Mouse (Mus musculus) gastrocnemius, postnatal 25 days (tissue): ENCODE data around the gene Kera. TPM values are rescaled to one million over a fixed set of nuclear protein-coding genes. Genes with fewer than 3 reads are reported as not detected.
A peak's percentile ranks its signal among the peaks of the same experiment; 100 is the strongest.

Source experiments
- DNase-seq: peaks from one replicate; pipeline ENCODE4 v3.0.0; 2022
- long read RNA-seq, 2 experiments: library from polyadenylated mRNA; stranded (forward); transcript quantifications; one replicate each; pipeline ENCODE4 v2.0.0; 2021
- total RNA-seq, 2 experiments: library from RNA; stranded (reverse); gene quantifications; 1 replicate in 1 of 2; 2 replicates in 1 of 2; pipeline ENCODE4 v1.2.3; 2021

The Kera gene
- 10 to 100 TPM in 1 of 2 experiments, 1 to 10 TPM in 1; 7.1 to 20.7 TPM for total RNA-seq
- long read RNA-seq, experiment 1, partial matches to known transcripts: 2 of 7 reads
- long read RNA-seq, experiment 1, other reads (novel, unspliced or antisense): 1 of 7 reads
- long read RNA-seq, experiment 2, transcript Kera-201 (3 exons, 2,280 nt): major isoform, 19 of 22 reads
- long read RNA-seq, experiment 2, partial matches to known transcripts: 1 of 22 reads
- long read RNA-seq, experiment 2, other reads (novel, unspliced or antisense): 2 of 22 reads

DNA sequence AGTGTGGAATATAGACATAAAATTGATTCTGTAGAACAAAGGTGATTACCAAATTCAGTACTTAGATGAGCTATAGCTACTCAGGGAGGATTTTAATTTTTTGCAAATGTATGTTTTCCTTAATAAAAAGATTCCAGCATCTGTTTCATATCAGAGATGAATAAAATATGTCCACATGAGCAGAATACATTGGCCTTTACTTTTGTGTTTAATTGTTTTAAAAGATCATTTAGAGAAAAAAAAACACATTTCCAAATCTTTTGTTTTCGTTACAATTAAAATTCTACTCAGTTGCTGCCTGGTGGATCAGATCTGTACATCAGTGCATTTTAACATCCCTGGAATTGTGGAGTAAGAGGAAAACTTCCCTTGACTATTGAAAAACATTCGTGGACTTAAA lies at the start of gene Kera:
Gene Kera (plus strand): TSS at position 301 of the 400 bp plus-strand sequence.
- no peak for DNase-seq

GRCm38 (mm10) chr10:97564957-97565856 lies 41.5 kb upstream of the Kera start, which contains the start of gene Lum:
TSS of gene Lum (plus strand) at chr10:97565128.
- DNase-seq: peak; percentile 14

DNA sequence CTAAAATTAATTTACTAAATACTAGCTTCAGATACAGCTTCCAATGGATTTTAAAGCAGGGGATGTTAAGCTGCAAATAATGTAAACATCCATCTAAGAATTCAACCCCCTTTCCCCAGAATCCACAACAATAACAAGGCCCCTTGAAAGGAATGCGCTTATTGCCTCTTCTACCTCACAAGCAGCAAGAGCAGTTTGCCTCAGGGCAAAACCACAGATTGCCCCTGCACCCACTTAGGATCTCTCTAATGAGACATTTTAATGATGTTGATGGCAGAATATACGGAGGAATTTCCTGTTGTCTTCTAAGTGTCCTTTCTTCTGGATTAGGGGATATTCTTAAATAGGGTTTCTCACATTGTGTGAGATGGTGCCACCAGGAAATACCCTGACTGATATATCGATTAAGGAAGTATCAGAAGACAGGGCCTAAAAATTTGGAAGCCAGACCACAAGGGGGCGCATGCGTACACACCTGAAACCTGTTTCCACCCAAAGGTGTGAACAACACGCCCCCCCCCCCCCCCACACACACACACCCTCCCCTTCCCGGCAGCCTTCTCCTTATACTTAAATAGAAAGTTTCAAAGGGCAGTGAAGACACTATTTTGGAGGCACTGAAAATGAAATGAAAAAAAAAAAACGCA lies 39.1 kb upstream of the Kera start:
- DNase-seq: no peak

- no peak for DNase-seq
Observed at GRCm38 (mm10) chr10:97582543-97583231, 24.0 kb upstream of the Kera start.

- no peak for DNase-seq
Observed at GRCm38 (mm10) chr10:97584176-97584575, 22.5 kb upstream of the Kera start.

DNA sequence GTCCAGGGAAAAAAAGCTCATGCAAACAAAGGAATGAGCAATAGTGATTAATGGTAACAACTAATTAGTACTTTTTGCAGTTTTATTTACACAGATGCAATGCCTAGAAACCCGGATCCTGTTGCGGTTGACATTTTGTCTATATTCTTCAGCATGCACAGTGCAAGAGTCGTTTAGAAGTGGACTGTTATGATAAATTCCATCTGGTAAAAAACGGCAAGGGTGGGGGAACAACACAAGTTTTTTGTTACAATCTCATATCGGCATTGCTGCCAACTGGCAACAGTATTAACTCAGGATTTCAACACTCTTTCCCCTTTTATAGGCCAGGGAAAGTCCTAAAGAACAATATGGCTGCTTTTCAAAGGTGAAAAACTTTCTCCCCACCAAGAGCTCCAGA lies 19.5 kb upstream of the Kera start:
- peak; percentile 6 for DNase-seq

DNA sequence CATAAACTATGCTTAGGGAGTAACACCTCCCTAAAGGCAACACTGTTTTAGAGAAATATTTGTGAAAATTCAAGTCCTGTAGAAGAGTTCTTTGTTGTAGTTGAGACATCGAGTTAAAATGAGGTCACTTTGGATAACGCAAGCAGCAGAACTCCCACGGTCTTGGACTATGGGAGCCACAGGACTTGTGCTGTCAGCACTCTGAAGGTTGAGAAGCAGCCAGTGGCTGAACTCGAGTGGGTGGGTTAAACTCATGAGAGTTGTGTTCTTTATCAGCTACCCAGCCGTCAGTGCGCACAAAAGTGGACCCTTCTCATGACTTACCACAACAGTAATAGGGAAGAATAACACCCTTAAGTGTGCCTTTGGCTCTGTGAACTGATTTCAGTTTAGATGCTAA lies 17.1 kb upstream of the Kera start:
- DNase-seq: no peak

GRCm38 (mm10) chr10:97591036-97591435 lies 15.6 kb upstream of the Kera start:
- no peak for DNase-seq

- no peak for DNase-seq
Observed at GRCm38 (mm10) chr10:97591685-97592084, 15.0 kb upstream of the Kera start.

- DNase-seq: no peak
Observed at GRCm38 (mm10) chr10:97595680-97596079, 11.0 kb upstream of the Kera start.

DNA sequence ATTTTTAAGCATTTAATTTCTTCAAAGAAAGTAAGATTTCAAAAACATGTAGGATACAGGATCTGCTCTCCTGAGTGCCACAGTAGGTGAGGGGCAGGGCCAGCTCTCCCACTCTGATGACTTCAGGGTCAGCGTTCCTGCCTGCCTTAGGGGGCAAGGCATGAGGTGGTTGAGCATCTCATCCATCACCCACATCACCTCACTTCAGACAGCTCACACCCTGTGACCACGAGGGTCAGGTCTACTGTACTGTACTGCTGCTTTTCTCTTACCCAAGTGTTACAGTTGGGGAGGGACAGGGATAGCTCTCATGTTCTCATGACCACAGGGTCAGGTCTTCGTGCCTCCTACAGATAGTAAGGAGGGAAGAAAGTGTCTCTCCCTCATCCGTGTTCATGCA lies 4.9 kb upstream of the Kera start:
- DNase-seq: no peak

DNA sequence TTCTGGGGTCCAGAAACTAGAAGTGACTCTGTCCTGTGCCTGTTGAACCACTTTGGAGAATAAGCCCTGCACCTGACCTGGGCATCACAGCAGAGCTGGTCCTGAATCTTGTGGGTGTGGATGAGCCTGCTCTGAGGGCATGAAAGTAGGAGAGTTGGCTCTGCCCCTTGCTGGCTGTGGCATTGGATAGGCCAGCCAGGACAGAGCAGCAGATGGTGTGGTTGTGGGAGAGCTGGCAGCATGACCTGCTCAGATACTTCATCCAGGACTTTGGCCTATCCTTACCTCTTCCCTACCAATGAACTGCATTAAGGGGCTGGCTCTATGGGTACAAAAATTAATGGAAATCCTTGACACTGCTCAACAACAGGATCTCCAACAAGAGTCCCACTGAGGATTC lies 3.4 kb upstream of the Kera start:
- no peak for DNase-seq

GRCm38 (mm10) chr10:97622328-97622727 lies 15.6 kb downstream of the Kera start:
- DNase-seq: no peak

DNA sequence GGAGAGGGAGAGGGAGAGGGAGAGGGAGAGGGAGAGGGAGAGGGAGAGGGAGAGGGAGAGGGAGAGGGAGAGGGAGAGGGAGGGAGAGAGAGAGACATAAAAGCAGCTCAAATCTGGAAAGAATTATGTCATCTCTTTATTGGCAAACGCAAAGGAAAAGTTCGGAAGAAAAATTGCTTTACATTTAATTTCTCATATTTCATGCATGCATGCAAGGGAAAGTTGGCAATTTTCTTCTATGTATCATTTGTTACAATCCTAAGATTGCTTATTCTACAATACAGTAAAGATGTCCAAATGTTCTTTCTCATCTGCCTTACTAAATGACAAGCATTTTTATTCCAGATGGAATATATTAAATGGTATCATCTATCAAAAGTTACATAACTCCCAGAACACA lies 17.7 kb downstream of the Kera start:
- no peak for DNase-seq

GRCm38 (mm10) chr10:97625116-97625515 lies 18.4 kb downstream of the Kera start:
- no peak for DNase-seq

- DNase-seq: no peak
Observed at GRCm38 (mm10) chr10:97626543-97626942, 19.9 kb downstream of the Kera start.

- DNase-seq: no peak
Observed at GRCm38 (mm10) chr10:97631061-97631460, 24.4 kb downstream of the Kera start.

- no peak for DNase-seq
Observed at GRCm38 (mm10) chr10:97641926-97642325, 35.2 kb downstream of the Kera start.

- DNase-seq: no peak
Observed at GRCm38 (mm10) chr10:97643768-97644167, 37.1 kb downstream of the Kera start, which contains the start of gene Epyc. TSS of gene Epyc (plus strand) at chr10:97644068.

GRCm38 (mm10) chr10:97650334-97650733 lies 43.7 kb downstream of the Kera start:
- DNase-seq: no peak

DNA sequence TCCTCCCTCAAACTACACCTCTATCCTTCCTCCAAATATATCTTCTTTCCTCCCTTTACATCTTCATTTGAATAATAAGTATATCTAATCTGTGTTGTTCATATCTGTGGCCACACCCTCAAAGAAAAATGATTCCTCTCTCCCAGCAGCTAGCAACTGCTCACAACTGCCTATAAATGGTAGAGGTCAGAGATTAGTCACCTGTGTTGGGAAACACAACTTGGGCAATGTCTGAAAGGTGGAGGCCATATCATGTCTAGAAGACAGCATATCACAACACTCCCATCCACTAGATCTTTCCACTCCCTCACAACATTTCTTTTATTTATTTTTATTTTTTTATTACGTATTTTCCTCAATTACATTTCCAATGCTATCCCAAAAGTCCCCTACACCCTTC lies 52.8 kb downstream of the Kera start:
- DNase-seq: no peak
